Mouse (Mus musculus) heart, embryonic 14.5 days (tissue): ENCODE measurements at regions not wholly inside any gene's neighbourhood (a gene's known extent, or its start where the extent isn't known, plus 50 kb on each side); places are given as distances from the start of the nearest gene placed in this dataset.

Experiments used
- ATAC-seq: fragments of 200-750 bp; cut with Nextera tagmentation; 2 replicates; pipeline ENCODE4 v1.8.0; 2017; ENCODE audit warnings: low read depth, moderate TSS enrichment; ENCODE audit not compliant: insufficient number of reproducible peaks, insufficient read depth, low FRiP score
- H3K27ac ChIP-seq, 2 experiments: fragments of 200-500 bp in 1 of 2; fragments of 300-500 bp in 1 of 2; sonication (generic) in 1 of 2; replicated peaks in 1 of 2; 2 replicates each; pipeline ENCODE4 v1.5.1; 2012 to 2014; ENCODE audit warnings: low read depth in 2 of 2, low read length in 2 of 2, control low read depth in 1 of 2, mild to moderate bottlenecking in 1 of 2, mixed read lengths in 1 of 2; ENCODE audit not compliant: control insufficient read depth in 1 of 2, insufficient read depth in 1 of 2
- H3K27me3 ChIP-seq: fragments of 300-500 bp; sonication (generic); 2 replicates; pipeline ENCODE4 v1.6.1; 2014; ENCODE audit warnings: mild to moderate bottlenecking, low read length, control low read depth; ENCODE audit not compliant: control insufficient read depth, insufficient read depth
- H3K36me3 ChIP-seq: fragments of 300-500 bp; sonication (generic); 2 replicates; pipeline ENCODE4 v1.6.1; 2014; ENCODE audit warnings: mild to moderate bottlenecking, control low read depth, low read length, mixed read lengths; ENCODE audit not compliant: control insufficient read depth, insufficient read depth
- H3K4me1 ChIP-seq, 2 experiments: fragments of 200-500 bp in 1 of 2; fragments of 300-500 bp in 1 of 2; sonication (generic) in 1 of 2; 2 replicates each; pipeline ENCODE4 v1.6.1; 2012 to 2014; ENCODE audit warnings: low read length in 2 of 2, control low read depth in 1 of 2, mixed read lengths in 1 of 2; ENCODE audit not compliant: control insufficient read depth in 2 of 2, insufficient read depth in 2 of 2
- H3K4me2 ChIP-seq: fragments of 300-500 bp; sonication (generic); 2 replicates; pipeline ENCODE4 v1.6.1; 2014; ENCODE audit warnings: mild to moderate bottlenecking, low read length
- H3K4me3 ChIP-seq, 2 experiments: fragments of 200-500 bp in 1 of 2; fragments of 300-500 bp in 1 of 2; sonication (generic) in 1 of 2; 2 replicates each; pipeline ENCODE4 v1.5.1; 2012 to 2014; ENCODE audit warnings: low read length in 2 of 2, mild to moderate bottlenecking in 2 of 2, control low read depth in 1 of 2, low read depth in 1 of 2, moderate library complexity in 1 of 2; ENCODE audit not compliant: control insufficient read depth in 1 of 2, insufficient read depth in 1 of 2
- H3K9ac ChIP-seq: fragments of 300-500 bp; sonication (generic); 2 replicates; pipeline ENCODE4 v1.6.1; 2014; ENCODE audit warnings: mild to moderate bottlenecking, low read length
- H3K9me3 ChIP-seq: fragments of 300-500 bp; sonication (generic); 2 replicates; pipeline ENCODE4 v1.6.1; 2016; ENCODE audit warnings: low read length, control low read depth; ENCODE audit not compliant: control insufficient read depth
- WGBS: fragments of 180-500 bp; shearing (Covaris S2); extraction: QIAGEN DNeasy Blood & Tissue Kit; methylation state at CpG from one replicate; pipeline ENCODE4 v1.1.7; 2014; 5-methylcytosine and 5-hydroxymethylcytosine counted together

DNA sequence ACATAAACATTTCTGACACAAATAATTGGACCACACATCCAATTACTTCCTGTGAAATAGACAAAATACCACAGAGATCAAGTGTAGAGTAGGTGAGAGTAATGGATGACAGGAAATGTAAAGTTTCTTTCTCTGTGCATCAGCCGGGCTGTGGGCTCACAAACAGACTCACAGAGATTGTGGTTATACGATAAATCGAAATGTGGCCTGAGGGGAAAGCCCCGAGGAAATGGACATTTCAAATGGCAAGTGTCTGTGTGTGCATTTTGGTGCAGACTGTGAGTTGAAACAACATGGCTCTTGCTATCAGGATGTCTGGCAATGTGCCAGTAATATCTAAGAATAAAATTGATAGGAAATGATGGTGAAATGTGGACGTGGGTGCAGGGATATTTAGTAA is 234.8 kb upstream of the Meis1 start:
- no peaks in the 10 kb centered on the region for H3K36me3 ChIP-seq
- 72% methylated on average over 5 of the region's 5 CpGs for WGBS
- no peak overlapping the region for H3K4me2 ChIP-seq
- ATAC-seq = no peak
- no peak overlapping the region for H3K4me3 ChIP-seq
- no peaks in the 10 kb centered on the region for H3K9me3 ChIP-seq
- H3K4me1 ChIP-seq = no peaks in the 10 kb centered on the region
- H3K27ac ChIP-seq = no peak overlapping the region
- H3K27me3 ChIP-seq = no peaks in the 10 kb centered on the region
- no peak overlapping the region for H3K9ac ChIP-seq

DNA sequence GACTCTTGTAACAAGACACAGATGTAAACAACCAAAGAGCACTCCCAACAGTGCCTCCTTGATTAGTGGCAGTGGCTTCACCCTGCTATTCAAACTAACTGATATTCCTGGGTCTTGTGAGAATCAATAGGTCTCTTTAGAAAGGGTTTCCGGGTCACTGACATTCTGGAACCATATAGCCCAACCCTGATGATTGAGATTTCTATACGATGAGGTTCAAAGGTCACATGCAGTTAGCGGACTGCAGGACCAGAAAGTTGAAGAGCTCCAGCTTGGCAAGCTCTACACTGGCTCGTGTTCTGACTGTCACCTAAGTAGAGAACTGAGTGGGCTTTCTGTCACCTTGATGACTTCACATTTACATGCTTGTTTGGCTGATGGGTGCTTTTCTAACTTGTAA is 235.4 kb upstream of the Meis1 start:
- H3K9me3 ChIP-seq = no peaks in the 10 kb centered on the region
- H3K4me2 ChIP-seq = no peak overlapping the region
- no peak overlapping the region for H3K27ac ChIP-seq
- WGBS = 67% methylated on average over 4 of the region's 4 CpGs
- no peaks in the 10 kb centered on the region for H3K4me1 ChIP-seq
- no peaks in the 10 kb centered on the region for H3K36me3 ChIP-seq
- H3K4me3 ChIP-seq = no peak overlapping the region
- H3K9ac ChIP-seq = no peak overlapping the region
- no peak for ATAC-seq
- no peaks in the 10 kb centered on the region for H3K27me3 ChIP-seq

DNA sequence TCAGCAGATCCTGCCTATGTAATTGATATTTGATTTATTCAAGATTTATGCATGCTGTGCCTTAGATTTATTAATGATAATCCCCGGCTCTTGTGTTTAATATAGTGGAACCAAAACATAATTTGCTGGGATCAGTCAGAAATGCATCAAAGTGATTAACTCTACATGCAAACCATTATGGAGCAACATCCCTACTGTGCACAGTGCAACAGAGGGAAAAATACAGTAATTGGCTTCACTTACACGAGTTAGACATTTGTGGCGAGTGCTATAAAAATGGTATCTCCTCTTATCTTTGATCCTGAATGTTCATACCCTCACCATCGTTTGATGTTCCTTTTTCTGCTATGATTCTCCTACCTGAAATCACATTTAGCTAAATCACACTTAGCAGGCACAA is 238.8 kb upstream of the Meis1 start:
- H3K27me3 ChIP-seq = no peaks in the 10 kb centered on the region
- no peak overlapping the region for H3K4me3 ChIP-seq
- H3K4me1 ChIP-seq = no peaks in the 10 kb centered on the region
- no peak for ATAC-seq
- H3K9me3 ChIP-seq = no peaks in the 10 kb centered on the region
- no peak overlapping the region for H3K4me2 ChIP-seq
- no peak overlapping the region for H3K27ac ChIP-seq
- 81% methylated on average over 4 of the region's 4 CpGs for WGBS
- H3K9ac ChIP-seq = no peak overlapping the region
- H3K36me3 ChIP-seq = no peaks in the 10 kb centered on the region

DNA sequence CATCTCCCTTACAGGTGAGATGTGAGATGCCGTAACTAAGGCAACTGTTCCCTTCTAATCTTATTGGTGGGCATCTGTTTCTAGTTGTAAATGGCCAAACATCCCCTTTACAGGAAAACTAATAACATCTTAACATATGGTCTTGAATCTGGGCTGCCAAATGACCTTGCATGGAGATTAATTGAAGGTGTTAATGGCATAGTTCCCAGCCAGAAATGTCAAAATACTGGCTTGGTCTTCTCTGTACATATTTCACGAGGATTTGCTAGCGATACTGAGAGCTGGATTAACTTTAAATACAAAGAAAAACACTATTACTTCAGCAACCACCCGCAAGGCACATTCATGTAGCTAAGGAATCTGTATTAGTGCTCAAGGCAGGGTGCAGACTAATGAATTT is 244.0 kb upstream of the Meis1 start:
- Histone ChIP-seq H3K36me3 (no peaks in the 10 kb centered on the region), H3K4me2 (no peak overlapping the region), H3K4me3 (no peak overlapping the region), H3K9me3 (0 out of 2 replicates have a peak, but pooled peaks cover 3% of the 10 kb centered on the region), H3K4me1 (no peaks in the 10 kb centered on the region), H3K27ac (no peak overlapping the region), H3K9ac (no peak overlapping the region), H3K27me3 (no peaks in the 10 kb centered on the region)
- ATAC-seq = no peak
- WGBS = 80% methylated on average over 4 of the region's 4 CpGs

DNA sequence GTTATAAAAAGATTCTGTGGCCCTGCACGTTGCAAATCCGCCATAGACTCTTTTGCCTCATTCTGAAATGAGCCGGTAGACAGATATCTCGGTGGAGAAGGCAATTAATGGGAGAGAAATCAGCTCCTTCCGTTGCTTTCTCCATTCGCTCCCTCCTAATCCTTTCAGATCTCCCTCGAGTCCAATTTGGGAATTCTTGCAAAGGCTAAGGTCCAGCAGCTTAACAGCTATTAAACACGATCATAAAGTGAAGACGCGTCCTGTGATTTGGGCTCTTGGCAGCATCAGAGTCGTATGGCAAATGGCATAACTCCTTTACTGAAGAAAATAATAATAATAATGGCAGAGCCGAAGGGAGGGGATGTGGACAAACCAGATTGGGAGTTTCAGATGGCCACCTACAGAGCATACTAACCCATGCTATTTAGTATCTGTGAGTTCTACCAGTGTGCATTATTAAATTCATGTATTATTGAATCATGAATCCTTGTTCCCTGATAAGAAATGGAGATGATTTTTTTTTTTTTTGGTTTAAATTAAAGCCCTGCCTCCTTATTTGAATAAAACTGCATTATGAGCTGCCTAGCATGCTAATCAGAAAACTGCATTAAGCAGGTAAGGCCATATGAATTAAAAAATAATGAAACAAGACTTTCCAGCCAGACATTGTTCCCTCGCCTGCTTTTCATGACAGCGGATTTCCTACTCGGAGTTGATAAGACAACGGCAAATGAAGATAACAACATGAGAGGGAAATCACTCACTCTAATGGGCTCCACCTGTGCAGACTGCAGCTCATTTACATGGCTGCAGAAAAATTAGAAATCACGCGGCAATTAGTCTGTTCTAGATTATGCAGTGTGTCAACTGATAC is 246.2 kb upstream of the Meis1 start:
- no peak overlapping the region for H3K9ac ChIP-seq
- H3K36me3 ChIP-seq = no peaks in the 10 kb centered on the region
- no peak overlapping the region for H3K27ac ChIP-seq
- 0 out of 2 replicates have a peak, but pooled peaks cover 5% of the 10 kb centered on the region for H3K9me3 ChIP-seq
- H3K4me1 ChIP-seq = no peaks in the 10 kb centered on the region
- no peak for ATAC-seq
- H3K4me3 ChIP-seq = no peak overlapping the region
- no peak overlapping the region for H3K4me2 ChIP-seq
- no peaks in the 10 kb centered on the region for H3K27me3 ChIP-seq
- WGBS = 62% methylated on average over 18 of the region's 18 CpGs

DNA sequence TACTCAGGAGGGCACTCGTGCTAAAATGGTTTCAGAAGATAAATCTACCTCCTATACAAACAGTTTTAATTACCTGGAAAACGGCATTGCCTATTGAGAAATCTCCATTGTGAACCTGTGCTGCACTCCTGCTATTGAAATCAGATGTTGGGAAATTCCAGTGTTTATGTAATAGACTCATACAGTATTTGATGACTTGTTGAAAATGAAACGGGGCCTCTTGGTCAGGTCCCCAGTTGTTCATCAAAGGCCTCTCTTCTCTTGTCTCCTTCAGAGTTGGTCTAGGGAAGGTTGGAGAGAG is 246.8 kb upstream of the Meis1 start:
- Histone ChIP-seq H3K4me2 (no peak overlapping the region), H3K4me1 (no peaks in the 10 kb centered on the region), H3K36me3 (no peaks in the 10 kb centered on the region), H3K4me3 (no peak overlapping the region), H3K27me3 (no peaks in the 10 kb centered on the region), H3K9ac (no peak overlapping the region), H3K9me3 (0 out of 2 replicates have a peak, but pooled peaks cover 5% of the 10 kb centered on the region), H3K27ac (no peak overlapping the region)
- WGBS = 57% methylated on average over 3 of the region's 3 CpGs
- ATAC-seq = no peak

DNA sequence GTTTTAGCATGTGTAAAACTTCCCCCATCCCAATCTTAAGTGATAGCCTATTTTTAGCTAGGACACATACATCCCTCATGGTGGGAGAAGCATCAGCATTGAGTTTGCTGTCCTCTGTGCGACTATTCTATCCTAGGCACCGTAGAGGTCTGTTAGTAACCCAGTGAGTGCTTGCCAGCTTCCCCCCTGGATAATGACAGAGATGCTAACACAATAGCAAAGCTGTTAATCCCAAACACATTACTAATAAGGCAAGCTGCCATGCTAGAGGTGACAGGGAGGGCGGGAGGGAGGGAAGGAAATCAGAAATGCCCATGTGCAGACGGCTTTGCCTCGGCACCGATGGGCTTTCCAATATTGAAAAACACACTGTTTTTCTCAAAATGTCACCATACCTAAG is 272.2 kb upstream of the Meis1 start:
- H3K36me3 ChIP-seq = no peaks in the 10 kb centered on the region

DNA sequence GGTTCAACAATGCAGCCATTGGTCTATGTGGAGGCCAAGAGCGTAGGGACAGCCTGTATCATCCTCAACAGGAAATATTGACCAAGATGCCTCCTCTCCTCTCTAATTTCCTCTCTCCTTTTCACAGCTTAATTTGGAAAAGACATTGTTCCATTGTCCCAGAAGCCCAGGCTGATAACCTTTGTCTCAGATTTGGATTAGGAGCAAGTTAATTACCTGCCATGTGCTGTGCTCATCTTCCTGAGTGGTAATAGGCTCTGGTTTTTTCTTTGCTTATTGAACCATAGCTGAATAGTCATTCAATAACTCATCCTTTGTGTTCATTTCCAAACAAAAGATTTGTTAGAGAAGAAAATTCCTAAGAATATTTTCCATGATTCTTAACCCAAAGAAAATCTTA is 280.6 kb upstream of the Meis1 start:
- Histone ChIP-seq H3K27me3 (no peaks in the 10 kb centered on the region), H3K36me3 (no peaks in the 10 kb centered on the region)
- 95% methylated on average over 1 of the region's 1 CpGs for WGBS

More for the DNA sequence above, 272.2 kb upstream of the Meis1 start:
- Histone ChIP-seq H3K4me3 (no peak overlapping the region), H3K9ac (no peak overlapping the region), H3K4me2 (no peak overlapping the region), H3K4me1 (no peaks in the 10 kb centered on the region; a peak in 1 of 4 replicates), H3K27me3 (no peaks in the 10 kb centered on the region), H3K9me3 (no peaks in the 10 kb centered on the region), H3K27ac (no peak overlapping the region)
- WGBS = 74% methylated on average over 6 of the region's 6 CpGs
- no peak for ATAC-seq

More for the DNA sequence above, 280.6 kb upstream of the Meis1 start:
- Histone ChIP-seq H3K27ac (no peak overlapping the region), H3K4me1 (peaks cover 4 to 6% of the 10 kb centered on the region in 2 experiments; a peak in 3 of 4 replicates), H3K4me2 (no peak overlapping the region), H3K9ac (no peak overlapping the region), H3K9me3 (no peaks in the 10 kb centered on the region), H3K4me3 (no peak overlapping the region)
- ATAC-seq = no peak
